Mouse (Mus musculus) E14TG2a.4 (cell line): ENCODE measurements at regions not wholly inside any gene's neighbourhood (a gene's known extent, or its start where the extent isn't known, plus 50 kb on each side); places are given as distances from the start of the nearest gene placed in this dataset.
A peak's percentile ranks its signal among the peaks of the same experiment; 100 is the strongest.
"Not testable (repeated sequence)": the region's sequence is repeated elsewhere in the genome, so short reads cannot be mapped to it uniquely, and the experiment has no call there.

ENCODE experiments used
- CTCF ChIP-seq: conservative IDR thresholded peaks from 2 replicates; pipeline ENCODE4 v1.5.1; 2014; ENCODE audit warnings: low read length
- NANOG ChIP-seq: IDR thresholded peaks from 2 replicates; pipeline ENCODE4 v1.6.1; 2014; ENCODE audit warnings: borderline replicate concordance, low read length, mixed read lengths
- POU5F1 ChIP-seq: IDR thresholded peaks from 2 replicates; pipeline ENCODE4 v1.6.1; 2014; ENCODE audit warnings: low read length, borderline replicate concordance

GRCm38 (mm10) chr9:15434279-15434678, 59.0 kb upstream of the Smco4 start:
- TF ChIP-seq NANOG, POU5F1: not testable (repeated sequence)
- TF ChIP-seq CTCF: peak; percentile 39
